Mouse (Mus musculus): ENCODE results near the gene Nxn. TPM values are rescaled to one million over a fixed set of nuclear protein-coding genes. Genes with fewer than 3 reads are reported as not detected.

Gene Nxn
- polyA plus RNA-seq, 1 experiment: 135 TPM

DNA sequence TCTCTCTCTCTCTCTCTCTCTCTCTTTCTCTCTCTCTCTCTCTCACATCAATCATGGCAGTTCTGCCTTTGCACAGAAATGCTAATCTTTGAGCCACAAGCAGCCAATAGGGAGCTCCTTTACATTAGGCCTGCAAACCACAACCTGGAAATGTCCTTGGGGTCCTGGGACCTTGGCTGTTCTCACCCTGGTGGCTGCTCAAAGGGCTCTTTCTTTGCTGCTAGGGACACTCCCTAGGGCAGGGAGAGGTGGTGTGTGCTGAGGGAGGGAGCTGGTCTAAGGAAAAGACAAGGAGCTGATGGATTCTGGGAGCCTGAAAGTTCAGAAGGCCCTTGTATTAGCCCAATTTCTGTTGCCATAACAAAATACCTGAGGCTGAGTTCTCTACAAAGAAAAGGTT, 28.4 kb downstream of the Nxn start:
- no peak overlapping the region for H3K27ac ChIP-seq (ENCODE audit: insufficient read depth, low read length)

DNA sequence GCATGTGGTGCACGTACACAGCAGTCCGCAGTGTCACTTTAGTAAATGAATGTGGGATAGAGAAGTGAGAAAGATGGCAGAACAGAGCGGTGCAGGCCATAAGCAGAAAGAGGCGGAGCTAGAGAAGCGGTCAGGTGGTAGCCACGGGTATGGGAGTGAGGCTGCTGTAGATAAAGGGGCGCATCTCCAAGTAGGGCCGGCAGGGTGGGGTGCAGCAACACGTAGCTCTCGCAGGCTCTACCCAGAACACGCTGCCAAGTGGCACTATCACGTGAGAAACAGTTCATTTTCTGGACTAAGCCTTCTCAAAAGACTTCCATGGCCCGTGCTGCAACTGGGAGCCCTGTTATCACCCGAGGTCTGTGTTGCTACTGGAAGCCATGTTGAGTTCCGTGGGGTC, 32.2 kb downstream of the Nxn start:
- TF ChIP-seq CTCF (IDR thresholded peaks at IDR 0.05; ENCODE audit: borderline replicate concordance, insufficient read depth, low read length): no peak
- TF ChIP-seq POLR2A (IDR thresholded peaks at IDR 0.05; ENCODE audit: low read depth, low read length): no peak

More for the DNA sequence above, 28.4 kb downstream of the Nxn start:
- Histone ChIP-seq H3K4me1 (ENCODE audit: control insufficient read depth, insufficient read depth, low read length) (peaks cover 19% of the 10 kb centered on the region), H3K4me3 (ENCODE audit: insufficient read depth, low read length) (no peak overlapping the region)
- TF ChIP-seq POLR2A (IDR thresholded peaks at IDR 0.05; ENCODE audit: low read depth, low read length): no peak
- TF ChIP-seq CTCF (IDR thresholded peaks at IDR 0.05; ENCODE audit: borderline replicate concordance, insufficient read depth, low read length): no peak

DNA sequence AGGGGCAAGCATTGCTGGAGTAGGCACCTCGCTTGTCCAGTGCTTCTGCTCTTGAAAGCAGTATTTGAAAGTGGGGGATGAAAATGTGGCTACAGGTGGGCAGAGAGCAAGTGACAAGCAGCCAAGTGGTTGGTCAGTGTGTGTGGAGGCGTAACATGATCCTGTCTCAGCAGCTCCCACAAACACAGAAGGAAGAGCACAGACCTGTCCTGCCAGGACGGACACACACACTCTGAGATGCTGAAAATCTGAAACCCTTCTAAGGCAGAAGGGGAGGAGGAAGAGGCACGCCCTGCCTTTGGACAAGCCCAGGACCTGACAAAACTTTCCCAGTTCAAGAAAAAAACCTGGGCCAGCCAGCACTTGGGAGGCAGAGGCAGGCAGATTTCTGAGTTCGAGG, 34.9 kb downstream of the Nxn start:
- Histone ChIP-seq H3K4me3 (ENCODE audit: insufficient read depth, low read length) (no peak overlapping the region), H3K27ac (ENCODE audit: insufficient read depth, low read length) (no peak overlapping the region), H3K4me1 (ENCODE audit: control insufficient read depth, insufficient read depth, low read length) (peaks cover 11% of the 10 kb centered on the region)

More for the DNA sequence above, 32.2 kb downstream of the Nxn start:
- Histone ChIP-seq H3K27ac (ENCODE audit: insufficient read depth, low read length) (no peak overlapping the region), H3K4me3 (ENCODE audit: insufficient read depth, low read length) (no peak overlapping the region), H3K4me1 (ENCODE audit: control insufficient read depth, insufficient read depth, low read length) (peaks cover 7% of the 10 kb centered on the region)

DNA sequence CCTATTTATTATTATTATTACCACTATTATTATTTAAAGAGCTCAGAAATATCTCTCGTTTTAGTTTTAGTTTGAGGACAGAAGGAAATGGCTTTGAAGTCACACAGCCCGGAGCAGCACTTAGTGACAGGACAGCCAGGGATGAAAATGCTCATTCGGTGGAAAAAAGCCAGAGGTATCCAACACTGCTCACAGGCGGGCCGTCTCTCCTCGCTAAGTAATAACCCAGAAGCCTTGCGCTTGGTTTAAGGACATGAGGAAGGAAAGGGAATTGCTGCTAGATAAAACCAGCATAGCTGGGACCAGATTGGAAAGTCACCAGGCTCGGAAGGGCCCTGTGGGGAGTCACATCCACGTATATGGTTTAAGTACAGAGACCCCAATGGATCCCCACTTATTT, 35.3 kb downstream of the Nxn start:
- Histone ChIP-seq H3K4me1 (ENCODE audit: control insufficient read depth, insufficient read depth, low read length) (peaks cover 13% of the 10 kb centered on the region), H3K4me3 (ENCODE audit: insufficient read depth, low read length) (no peak overlapping the region), H3K27ac (ENCODE audit: insufficient read depth, low read length) (no peak overlapping the region)
- TF ChIP-seq CTCF (IDR thresholded peaks at IDR 0.05; ENCODE audit: borderline replicate concordance, insufficient read depth, low read length) (no peak), POLR2A (IDR thresholded peaks at IDR 0.05; ENCODE audit: low read depth, low read length) (no peak)

More for the DNA sequence above, 34.9 kb downstream of the Nxn start:
- TF ChIP-seq CTCF (IDR thresholded peaks at IDR 0.05; ENCODE audit: borderline replicate concordance, insufficient read depth, low read length): no peak
- TF ChIP-seq POLR2A (IDR thresholded peaks at IDR 0.05; ENCODE audit: low read depth, low read length): no peak

DNA sequence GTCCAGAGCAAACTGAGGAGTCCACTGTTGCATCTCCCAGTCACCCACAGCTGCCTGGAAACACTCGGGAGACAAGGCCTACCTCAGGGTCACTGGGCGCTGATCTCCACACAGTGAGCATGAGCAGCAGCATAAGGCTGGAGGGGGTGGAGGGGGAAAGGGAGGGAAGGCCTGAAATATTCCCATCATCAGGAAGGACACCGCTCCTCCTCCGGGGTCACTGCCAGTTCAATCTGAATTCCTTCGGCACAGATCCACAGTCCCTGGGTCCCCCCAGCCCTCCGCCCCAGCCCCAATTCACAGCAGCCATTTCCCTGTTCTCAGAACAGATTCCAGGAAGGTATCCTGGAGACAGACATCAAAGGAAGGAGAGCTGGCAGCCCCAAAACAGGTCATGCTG, 35.8 kb downstream of the Nxn start:
- Histone ChIP-seq H3K27ac (ENCODE audit: insufficient read depth, low read length) (no peak overlapping the region), H3K4me1 (ENCODE audit: control insufficient read depth, insufficient read depth, low read length) (peaks cover 13% of the 10 kb centered on the region), H3K4me3 (ENCODE audit: insufficient read depth, low read length) (no peak overlapping the region)
- no peak for TF ChIP-seq POLR2A (IDR thresholded peaks at IDR 0.05; ENCODE audit: low read depth, low read length)
- no peak for TF ChIP-seq CTCF (IDR thresholded peaks at IDR 0.05; ENCODE audit: borderline replicate concordance, insufficient read depth, low read length)

DNA sequence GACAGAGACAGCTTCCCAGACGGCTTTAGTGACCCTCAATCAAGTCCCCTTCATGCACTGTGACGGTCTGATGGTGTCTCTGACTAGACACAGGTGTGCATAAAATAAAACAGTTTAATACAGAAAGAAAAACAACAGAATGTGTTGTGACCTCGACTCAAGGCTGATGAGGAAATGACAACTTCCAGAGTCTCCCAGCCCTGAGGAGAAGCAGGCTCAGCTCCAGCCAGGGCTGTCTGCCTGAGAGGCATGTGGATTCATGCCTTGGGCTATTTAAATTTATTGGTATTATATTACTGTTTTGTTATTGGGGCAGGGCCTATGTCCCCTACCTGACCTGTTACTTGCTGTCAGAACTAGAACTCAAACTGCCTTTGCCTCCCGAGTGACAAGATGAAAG, 37.5 kb downstream of the Nxn start:
- peaks cover 13% of the 10 kb centered on the region for H3K4me1 ChIP-seq (ENCODE audit: control insufficient read depth, insufficient read depth, low read length)

DNA sequence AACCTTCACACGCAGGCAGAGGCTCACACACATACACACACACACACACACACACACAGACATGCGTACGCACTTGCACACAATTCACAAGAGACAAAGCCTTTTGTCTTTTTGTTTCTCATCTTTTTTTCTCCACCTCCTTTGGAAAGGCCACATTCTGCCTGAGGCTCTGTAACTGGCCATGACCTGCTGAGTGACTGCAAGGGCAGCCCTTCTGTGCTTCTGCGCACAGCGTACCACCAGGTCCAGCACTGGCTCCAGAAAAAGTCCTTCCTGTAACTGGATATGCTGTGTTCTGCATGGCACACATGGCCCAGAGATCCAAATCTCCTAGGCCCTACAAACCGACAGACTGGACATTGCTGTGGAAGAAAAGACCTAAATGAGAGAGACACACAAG, 38.7 kb downstream of the Nxn start:
- TF ChIP-seq POLR2A (IDR thresholded peaks at IDR 0.05; ENCODE audit: low read depth, low read length) (no peak), CTCF (IDR thresholded peaks at IDR 0.05; ENCODE audit: borderline replicate concordance, insufficient read depth, low read length) (no peak)
- H3K4me1 ChIP-seq (ENCODE audit: control insufficient read depth, insufficient read depth, low read length): peaks cover 13% of the 10 kb centered on the region
- H3K27ac ChIP-seq (ENCODE audit: insufficient read depth, low read length): no peak overlapping the region
- H3K4me3 ChIP-seq (ENCODE audit: insufficient read depth, low read length): no peak overlapping the region

More for the DNA sequence above, 37.5 kb downstream of the Nxn start:
- Histone ChIP-seq H3K4me3 (ENCODE audit: insufficient read depth, low read length) (no peak overlapping the region), H3K27ac (ENCODE audit: insufficient read depth, low read length) (no peak overlapping the region)
- TF ChIP-seq CTCF (IDR thresholded peaks at IDR 0.05; ENCODE audit: borderline replicate concordance, insufficient read depth, low read length) (no peak), POLR2A (IDR thresholded peaks at IDR 0.05; ENCODE audit: low read depth, low read length) (no peak)

DNA sequence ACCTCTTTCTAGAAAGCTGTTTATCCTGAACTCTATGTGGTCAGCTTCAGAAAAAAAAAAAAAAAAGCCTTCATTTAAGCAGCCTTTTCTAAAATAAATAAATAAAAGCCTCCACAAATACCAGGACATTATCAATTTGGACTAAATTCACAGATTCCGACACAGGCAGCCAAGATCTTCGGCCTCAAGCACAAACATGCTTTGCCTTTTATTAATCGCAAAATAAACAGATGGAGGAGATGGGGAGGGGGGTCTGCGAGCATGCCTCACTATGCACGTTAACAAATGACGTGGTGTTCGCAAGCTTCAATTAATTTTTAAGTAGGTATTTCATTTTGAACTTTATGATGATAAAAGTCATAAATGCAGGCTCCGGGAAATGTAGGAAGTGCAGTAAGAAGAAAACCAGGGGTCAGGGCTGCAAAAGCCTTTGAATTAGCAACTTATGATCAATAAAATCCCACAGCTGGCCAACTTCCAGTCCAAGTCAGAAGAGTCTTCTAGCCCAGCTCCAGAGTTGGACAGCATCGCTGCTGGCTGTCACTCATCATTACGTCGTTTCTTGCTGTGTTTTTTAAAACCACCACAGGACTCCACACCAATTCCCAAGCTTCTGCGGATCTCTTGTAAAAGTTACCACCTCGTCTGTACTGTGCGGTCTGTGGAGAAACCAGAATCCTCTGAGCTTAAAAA, 40.2 kb downstream of the Nxn start:
- TF ChIP-seq POLR2A (IDR thresholded peaks at IDR 0.05; ENCODE audit: low read depth, low read length) (no peak), CTCF (IDR thresholded peaks at IDR 0.05; ENCODE audit: borderline replicate concordance, insufficient read depth, low read length) (no peak)
- peaks cover 9% of the 10 kb centered on the region for H3K4me1 ChIP-seq (ENCODE audit: control insufficient read depth, insufficient read depth, low read length)

DNA sequence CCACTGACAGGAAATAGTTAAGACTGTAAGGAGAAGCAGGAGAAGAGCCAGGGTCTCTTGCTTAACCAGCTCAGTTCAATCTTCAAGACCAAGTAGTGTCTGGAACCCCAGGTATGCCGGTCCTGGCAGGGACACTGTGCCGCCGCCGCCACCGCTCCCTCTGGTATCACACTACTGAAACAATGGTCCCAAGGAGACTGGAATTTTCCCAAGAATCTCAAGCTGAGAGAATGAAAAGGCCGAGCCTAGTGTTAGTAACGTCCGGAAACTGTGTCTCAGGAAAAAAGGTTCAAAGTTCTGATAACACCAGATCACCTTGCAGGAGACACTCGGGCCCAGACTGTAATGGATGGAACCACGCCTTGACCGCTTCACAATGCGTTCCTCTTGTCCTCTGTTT, 41.5 kb downstream of the Nxn start:
- H3K4me1 ChIP-seq (ENCODE audit: control insufficient read depth, insufficient read depth, low read length): peaks cover 5% of the 10 kb centered on the region; the same call in 1 of the 2 replicates

More for the DNA sequence above, 40.2 kb downstream of the Nxn start:
- Histone ChIP-seq H3K27ac (ENCODE audit: insufficient read depth, low read length) (peak overlapping the region; percentile 5), H3K4me3 (ENCODE audit: insufficient read depth, low read length) (no peak overlapping the region)

DNA sequence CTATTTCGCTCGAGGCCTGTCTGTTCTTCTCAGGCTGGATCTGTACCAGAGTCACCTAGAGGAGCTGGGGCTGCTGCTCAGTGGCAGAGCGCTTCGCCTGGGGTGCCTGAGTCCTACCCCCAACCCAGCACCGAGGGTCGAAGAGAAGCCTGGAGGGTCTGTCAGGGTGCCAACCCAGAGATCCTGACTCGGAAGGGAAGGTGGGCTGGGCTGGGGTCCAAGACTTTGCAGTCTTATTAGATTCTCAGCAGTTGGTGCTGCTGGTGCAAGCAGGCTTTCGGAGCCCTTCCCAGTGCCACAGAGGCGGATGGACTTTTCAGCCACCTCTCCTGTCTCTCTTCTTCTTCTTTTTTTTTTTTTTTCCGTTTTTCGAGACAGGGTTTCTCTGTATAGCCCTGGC, 42.8 kb downstream of the Nxn start:
- Histone ChIP-seq H3K27ac (ENCODE audit: insufficient read depth, low read length) (no peak overlapping the region), H3K4me1 (ENCODE audit: control insufficient read depth, insufficient read depth, low read length) (peaks cover 11% of the 10 kb centered on the region), H3K4me3 (ENCODE audit: insufficient read depth, low read length) (no peak overlapping the region)
- TF ChIP-seq CTCF (IDR thresholded peaks at IDR 0.05; ENCODE audit: borderline replicate concordance, insufficient read depth, low read length): no peak
- no peak for TF ChIP-seq POLR2A (IDR thresholded peaks at IDR 0.05; ENCODE audit: low read depth, low read length)

More for the DNA sequence above, 41.5 kb downstream of the Nxn start:
- Histone ChIP-seq H3K27ac (ENCODE audit: insufficient read depth, low read length) (no peak overlapping the region), H3K4me3 (ENCODE audit: insufficient read depth, low read length) (no peak overlapping the region)
- no peak for TF ChIP-seq CTCF (IDR thresholded peaks at IDR 0.05; ENCODE audit: borderline replicate concordance, insufficient read depth, low read length)
- TF ChIP-seq POLR2A (IDR thresholded peaks at IDR 0.05; ENCODE audit: low read depth, low read length): no peak

Measured in embryonic fibroblast, embryonic 13.5 days (primary cell).